Mouse (Mus musculus) lung, postnatal 0 days (tissue): ENCODE results near the gene Cish. TPM values are rescaled to one million over a fixed set of nuclear protein-coding genes. Genes with fewer than 3 reads are reported as not detected.
"Not testable (repeated sequence)": the region's sequence is repeated elsewhere in the genome, so short reads cannot be mapped to it uniquely, and the experiment has no call there.

Experiments
- ATAC-seq: fragments of 200-750 bp; cut with Nextera tagmentation; 2 replicates; pipeline ENCODE4 v1.8.0; 2017; ENCODE audit warnings: moderate library complexity
- DNase-seq: peaks from one replicate; pipeline ENCODE4 v3.0.0-alpha.2; 2016; ENCODE audit warnings: low spot score
- H3K27ac ChIP-seq: fragments of 300-500 bp; sonication (generic); 2 replicates; pipeline ENCODE4 v1.5.1; 2014; ENCODE audit warnings: antibody characterized with exemption, mild to moderate bottlenecking, low read length, mixed read lengths
- H3K27me3 ChIP-seq: fragments of 300-500 bp; sonication (generic); replicated peaks from 2 replicates; pipeline ENCODE4 v1.6.1; 2014; ENCODE audit warnings: low read length, mixed read lengths; ENCODE audit not compliant: insufficient read depth
- H3K36me3 ChIP-seq: fragments of 300-500 bp; sonication (generic); 2 replicates; pipeline ENCODE4 v1.6.1; 2014; ENCODE audit warnings: low read length, mixed read lengths; ENCODE audit not compliant: insufficient read depth
- H3K4me1 ChIP-seq: fragments of 300-500 bp; sonication (generic); 2 replicates; pipeline ENCODE4 v1.6.1; 2014; ENCODE audit warnings: antibody characterized with exemption, low read depth, low read length, mixed read lengths; ENCODE audit not compliant: insufficient read depth
- H3K4me2 ChIP-seq: fragments of 300-500 bp; sonication (generic); replicated peaks from 2 replicates; pipeline ENCODE4 v1.6.1; 2014; ENCODE audit warnings: low read depth, mild to moderate bottlenecking, low read length, moderate library complexity, mixed read lengths
- H3K4me3 ChIP-seq: fragments of 300-500 bp; sonication (generic); 2 replicates; pipeline ENCODE4 v1.5.1; 2014; ENCODE audit warnings: low read depth, low read length
- H3K9ac ChIP-seq: fragments of 300-500 bp; sonication (generic); replicated peaks from 2 replicates; pipeline ENCODE4 v1.6.1; 2014; ENCODE audit warnings: low read depth, mild to moderate bottlenecking
- H3K9me3 ChIP-seq: fragments of 300-500 bp; sonication (generic); 2 replicates; pipeline ENCODE4 v1.6.1; 2016; ENCODE audit warnings: low read length, mixed read lengths
- CTCF ChIP-seq: IDR thresholded peaks from 2 replicates; pipeline ENCODE4 v1.5.1; 2016; ENCODE audit warnings: antibody characterized with exemption, mild to moderate bottlenecking
- EP300 ChIP-seq: IDR thresholded peaks from 2 replicates; pipeline ENCODE4 v1.6.1; 2016; ENCODE audit warnings: antibody characterized with exemption, mild to moderate bottlenecking, control low read depth
- WGBS: fragments of 180-500 bp; shearing (Covaris S2); extraction: QIAGEN DNeasy Blood & Tissue Kit; methylation state at CpG from one replicate; pipeline ENCODE4 v1.1.7; 2014; 5-methylcytosine and 5-hydroxymethylcytosine counted together
- polyA plus RNA-seq: library from polyadenylated mRNA; unstranded; fragments of >200 nt; fragmentation: Nextera tagmentation; extraction: Ambion mirVana; gene quantifications from 2 replicates; pipeline ENCODE4 v1.2.1, GENCODE M21; 2015

The Cish gene
- polyA plus RNA-seq, 1 experiment from 2014 or later, result 49.2 TPM

- H3K4me2 ChIP-seq, result no peak overlapping the region
- TF ChIP-seq CTCF (no peak), EP300 (no peak)
- H3K4me3 ChIP-seq, result no peak overlapping the region
- H3K4me1 ChIP-seq, result peaks cover 36% of the 10 kb centered on the region
- H3K36me3 ChIP-seq, result peaks cover 19% of the 10 kb centered on the region
- H3K27ac ChIP-seq, result no peak overlapping the region
- H3K9ac ChIP-seq, result no peak overlapping the region
- no peaks in the 10 kb centered on the region for H3K27me3 ChIP-seq
- H3K9me3 ChIP-seq, result no peaks in the 10 kb centered on the region
- WGBS, result 91% methylated on average over 3 of the region's 3 CpGs
- DNase-seq (no peak), ATAC-seq (no peak)
Measured at GRCm38 (mm10) chr9:107304383-107304782, 8.6 kb downstream of the Cish start.

DNA sequence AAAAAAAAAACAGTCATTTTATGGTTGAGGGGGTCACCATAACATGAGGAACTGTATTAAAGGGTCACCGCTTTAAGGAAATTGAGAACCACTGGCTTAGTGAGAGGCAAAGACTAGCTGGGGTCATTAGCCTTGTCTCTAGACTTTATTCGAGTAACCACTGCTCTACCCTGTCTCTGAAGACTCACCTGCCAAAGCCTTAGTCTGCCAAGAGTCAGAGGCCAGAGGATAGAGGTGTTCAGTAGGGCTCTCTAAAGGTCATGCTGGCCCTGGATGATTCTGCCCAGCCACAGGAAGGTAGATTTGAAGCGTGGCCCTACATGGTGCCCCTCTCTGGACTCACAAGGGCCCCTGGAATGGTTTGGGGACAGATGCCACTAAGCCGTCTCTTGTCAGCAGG is 9.2 kb downstream of the Cish start:
- Histone ChIP-seq H3K4me1 (peaks cover 36% of the 10 kb centered on the region), H3K4me3 (no peak overlapping the region), H3K4me2 (no peak overlapping the region), H3K27me3 (no peaks in the 10 kb centered on the region), H3K36me3 (peaks cover 15% of the 10 kb centered on the region), H3K27ac (peak overlapping the region; percentile 82), H3K9ac (no peak overlapping the region), H3K9me3 (no peaks in the 10 kb centered on the region)
- no peak for DNase-seq
- ATAC-seq, result no peak
- WGBS, result 67% methylated on average over 4 of the region's 4 CpGs
- TF ChIP-seq EP300, result no peak

DNA sequence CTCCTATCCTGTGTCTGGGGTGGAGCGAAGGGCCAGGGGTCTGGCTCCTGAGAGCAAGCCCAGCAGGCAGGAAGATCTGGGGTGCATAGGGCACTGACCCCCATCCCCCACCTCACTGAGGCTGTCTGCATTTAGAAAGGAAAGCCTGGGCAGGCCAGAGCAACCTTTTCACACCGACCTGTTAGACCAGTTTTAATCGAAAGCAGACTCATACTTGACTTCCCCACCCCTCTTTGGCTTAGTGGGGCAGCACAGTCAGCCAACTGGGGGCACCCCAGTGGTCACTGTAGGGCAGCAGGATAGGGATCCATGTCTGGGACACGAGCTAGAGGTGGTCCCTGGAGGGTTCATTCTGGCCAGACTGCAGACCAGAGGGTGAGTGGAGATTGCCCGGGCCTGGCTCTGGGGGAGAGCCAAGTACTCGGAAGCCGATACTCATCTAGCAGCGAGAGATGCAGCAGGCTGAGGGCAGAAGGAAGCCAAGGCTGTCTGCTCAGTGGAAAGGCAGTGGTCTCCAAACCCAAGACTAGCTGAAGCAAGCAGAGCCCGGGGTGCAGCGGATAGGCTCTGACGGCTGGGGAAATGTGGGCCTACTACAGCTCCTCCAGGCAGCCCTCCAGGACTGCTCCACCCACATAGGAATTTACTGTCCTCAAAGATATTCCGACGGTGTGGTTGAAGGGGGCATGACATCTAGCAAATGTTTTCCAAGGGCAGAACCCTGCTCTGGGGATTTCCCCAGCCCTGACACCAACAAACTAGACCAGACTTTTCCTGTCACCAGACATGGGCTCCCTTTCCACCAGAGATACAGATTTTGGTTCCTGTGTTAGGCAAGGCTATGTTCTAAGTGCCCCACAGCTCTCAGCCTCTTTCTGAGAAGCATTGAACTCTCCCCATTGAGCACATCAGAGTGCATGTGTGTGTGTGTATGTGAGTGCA is 10.0 kb downstream of the Cish start:
- no peaks in the 10 kb centered on the region for H3K27me3 ChIP-seq
- H3K9me3 ChIP-seq, result no peaks in the 10 kb centered on the region
- peaks cover 36% of the 10 kb centered on the region for H3K4me1 ChIP-seq
- DNase-seq (peak; percentile 86), ATAC-seq (peak; percentile 39)
- whole genome bisulfite sequencing, result 27% methylated on average over 13 of the region's 13 CpGs
- no peak overlapping the region for H3K4me3 ChIP-seq
- peak overlapping the region; percentile 82 for H3K27ac ChIP-seq
- TF ChIP-seq CTCF (no peak), EP300 (peak; percentile 63; the same call in 1 of the 2 replicates)
- no peak overlapping the region for H3K4me2 ChIP-seq
- no peak overlapping the region for H3K9ac ChIP-seq
- peaks cover 7% of the 10 kb centered on the region for H3K36me3 ChIP-seq

- peaks cover 36% of the 10 kb centered on the region for H3K4me1 ChIP-seq
- ATAC-seq, H3K36me3 ChIP-seq, H3K27me3 ChIP-seq, H3K4me2 ChIP-seq, H3K27ac ChIP-seq, DNase-seq, H3K9ac ChIP-seq, H3K9me3 ChIP-seq, H3K4me3 ChIP-seq: not testable (repeated sequence)
- WGBS, result 90% methylated on average over 1 of the region's 1 CpGs
Measured at GRCm38 (mm10) chr9:107306673-107307072, 10.8 kb downstream of the Cish start.

GRCm38 (mm10) chr9:107307099-107307872 is 11.5 kb downstream of the Cish start:
- H3K9me3 ChIP-seq, result no peaks in the 10 kb centered on the region
- 0 out of 2 replicates have a peak overlapping the region, but pooled peaks have one; percentile 3 for H3K4me2 ChIP-seq
- H3K4me1 ChIP-seq, result peaks cover 36% of the 10 kb centered on the region
- H3K27me3 ChIP-seq, result no peaks in the 10 kb centered on the region
- 57% methylated on average over 11 of the region's 11 CpGs for WGBS
- no peak for TF ChIP-seq EP300
- no peak for TF ChIP-seq CTCF
- ATAC-seq, result no peak
- H3K36me3 ChIP-seq, result no peaks in the 10 kb centered on the region
- H3K9ac ChIP-seq, result no peak overlapping the region
- H3K27ac ChIP-seq, result peak overlapping the region; percentile 61
- no peak overlapping the region for H3K4me3 ChIP-seq
- no peak for DNase-seq

DNA sequence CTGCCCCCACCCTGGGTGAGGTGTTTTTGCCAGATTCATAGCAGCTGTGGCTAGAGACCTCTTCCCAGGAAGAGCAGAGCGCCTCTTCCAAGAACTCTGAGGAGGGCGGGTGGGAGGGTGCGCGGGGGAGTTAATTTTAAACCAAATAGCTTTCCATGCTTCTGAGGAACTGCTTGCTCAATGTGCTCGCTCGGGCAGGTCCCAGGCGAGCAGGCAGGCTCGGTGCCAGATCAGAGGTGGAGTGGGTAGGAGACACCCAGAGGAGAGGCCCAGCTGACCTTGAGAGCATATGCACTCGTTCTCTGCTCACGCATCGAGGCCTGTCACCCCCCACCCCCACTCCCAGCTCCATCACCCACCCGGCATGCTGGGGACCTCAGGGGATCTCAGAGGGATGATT is 12.1 kb downstream of the Cish start:
- peak; percentile 91 for DNase-seq
- Histone ChIP-seq H3K27ac (peak overlapping the region; percentile 61), H3K4me2 (0 out of 2 replicates have a peak overlapping the region, but pooled peaks have one; percentile 3), H3K27me3 (no peaks in the 10 kb centered on the region), H3K9me3 (no peaks in the 10 kb centered on the region), H3K4me3 (no peak overlapping the region), H3K9ac (no peak overlapping the region), H3K4me1 (peaks cover 36% of the 10 kb centered on the region), H3K36me3 (no peaks in the 10 kb centered on the region)
- TF ChIP-seq CTCF (no peak), EP300 (no peak)
- 22% methylated on average over 12 of the region's 12 CpGs for WGBS
- ATAC-seq, result peak; percentile 80
